Mouse (Mus musculus): ENCODE data around the gene Eya2. TPM values are rescaled to one million over a fixed set of nuclear protein-coding genes. Genes with fewer than 3 reads are reported as not detected.
A peak's percentile ranks its signal among the peaks of the same experiment; 100 is the strongest.

Eya2 gene
- total and polyA plus RNA-seq, 2 experiments = 0.28 to 0.78 TPM

GRCm38 (mm10) chr2:165782324-165782723, 187.5 kb downstream of the Eya2 start:
- H3K4me1 ChIP-seq (ENCODE audit: control insufficient read depth, insufficient read depth, low read length) = no peaks in the 10 kb centered on the region
- no peaks in the 10 kb centered on the region for H3K79me2 ChIP-seq (ENCODE audit: control insufficient read depth, insufficient read depth, low read length)
- H3K27me3 ChIP-seq (ENCODE audit: control insufficient read depth, insufficient read depth, low read length) = no peaks in the 10 kb centered on the region
- no peak overlapping the region for H3K27ac ChIP-seq (replicated peaks; ENCODE audit: insufficient read depth, low read depth, low read length)
- 42% methylated on average over 5 of the region's 5 CpGs for WGBS
- TF ChIP-seq POLR2A (IDR thresholded peaks at IDR 0.05; ENCODE audit: extremely low read depth, insufficient read depth, low read length) (no peak), CTCF (IDR thresholded peaks at IDR 0.05; ENCODE audit: low read depth, low read length) (peak; percentile 98)
- H3K9ac ChIP-seq (ENCODE audit: low read depth, low read length) = no peak overlapping the region
- no peak overlapping the region for H3K4me3 ChIP-seq (ENCODE audit: insufficient read depth, low read depth, low read length)
- H3K36me3 ChIP-seq (ENCODE audit: control insufficient read depth, insufficient read depth, low read length) = peaks cover 9% of the 10 kb centered on the region
- DNase-seq (ENCODE audit: extremely low read depth, low read depth, low spot score) = peak; percentile 13

GRCm38 (mm10) chr2:165785312-165786036, 190.6 kb downstream of the Eya2 start:
- Histone ChIP-seq H3K9ac (ENCODE audit: low read depth, low read length) (no peak overlapping the region), H3K79me2 (ENCODE audit: control insufficient read depth, insufficient read depth, low read length) (no peaks in the 10 kb centered on the region), H3K36me3 (ENCODE audit: control insufficient read depth, insufficient read depth, low read length) (peaks cover 13% of the 10 kb centered on the region), H3K4me3 (ENCODE audit: insufficient read depth, low read depth, low read length) (no peak overlapping the region), H3K27me3 (ENCODE audit: control insufficient read depth, insufficient read depth, low read length) (no peaks in the 10 kb centered on the region), H3K4me1 (ENCODE audit: control insufficient read depth, insufficient read depth, low read length) (no peaks in the 10 kb centered on the region), H3K27ac (replicated peaks; ENCODE audit: insufficient read depth, low read depth, low read length) (no peak overlapping the region)
- no peak for TF ChIP-seq CTCF (IDR thresholded peaks at IDR 0.05; ENCODE audit: low read depth, low read length)
- no peak for TF ChIP-seq POLR2A (IDR thresholded peaks at IDR 0.05; ENCODE audit: extremely low read depth, insufficient read depth, low read length)
- DNase-seq (ENCODE audit: extremely low read depth, low read depth, low spot score) = no peak
- 91% methylated on average over 20 of the region's 20 CpGs for WGBS

- H3K4me3 ChIP-seq (ENCODE audit: insufficient read depth, low read depth, low read length) = no peak overlapping the region
- no peaks in the 10 kb centered on the region for H3K27me3 ChIP-seq (ENCODE audit: control insufficient read depth, insufficient read depth, low read length)
- no peaks in the 10 kb centered on the region for H3K79me2 ChIP-seq (ENCODE audit: control insufficient read depth, insufficient read depth, low read length)
- TF ChIP-seq POLR2A (IDR thresholded peaks at IDR 0.05; ENCODE audit: extremely low read depth, insufficient read depth, low read length) (no peak), CTCF (IDR thresholded peaks at IDR 0.05; ENCODE audit: low read depth, low read length) (no peak)
- no peak overlapping the region for H3K27ac ChIP-seq (replicated peaks; ENCODE audit: insufficient read depth, low read depth, low read length)
- WGBS = 78% methylated on average over 1 of the region's 1 CpGs
- peaks cover 18% of the 10 kb centered on the region for H3K36me3 ChIP-seq (ENCODE audit: control insufficient read depth, insufficient read depth, low read length)
- H3K4me1 ChIP-seq (ENCODE audit: control insufficient read depth, insufficient read depth, low read length) = no peaks in the 10 kb centered on the region
- no peak for DNase-seq (ENCODE audit: extremely low read depth, low read depth, low spot score)
- H3K9ac ChIP-seq (ENCODE audit: low read depth, low read length) = no peak overlapping the region
Observed at GRCm38 (mm10) chr2:165786467-165786866, 191.6 kb downstream of the Eya2 start.

- no peak overlapping the region for H3K4me3 ChIP-seq (ENCODE audit: insufficient read depth, low read depth, low read length)
- peaks cover 20% of the 10 kb centered on the region for H3K36me3 ChIP-seq (ENCODE audit: control insufficient read depth, insufficient read depth, low read length)
- DNase-seq (ENCODE audit: extremely low read depth, low read depth, low spot score) = peak; percentile 31
- no peaks in the 10 kb centered on the region for H3K4me1 ChIP-seq (ENCODE audit: control insufficient read depth, insufficient read depth, low read length)
- H3K27me3 ChIP-seq (ENCODE audit: control insufficient read depth, insufficient read depth, low read length) = no peaks in the 10 kb centered on the region
- no peak for TF ChIP-seq CTCF (IDR thresholded peaks at IDR 0.05; ENCODE audit: low read depth, low read length)
- no peak for TF ChIP-seq POLR2A (IDR thresholded peaks at IDR 0.05; ENCODE audit: extremely low read depth, insufficient read depth, low read length)
- H3K9ac ChIP-seq (ENCODE audit: low read depth, low read length) = no peak overlapping the region
- 32% methylated on average over 11 of the region's 11 CpGs for WGBS
- H3K79me2 ChIP-seq (ENCODE audit: control insufficient read depth, insufficient read depth, low read length) = no peaks in the 10 kb centered on the region
- H3K27ac ChIP-seq (replicated peaks; ENCODE audit: insufficient read depth, low read depth, low read length) = no peak overlapping the region
Observed at GRCm38 (mm10) chr2:165788005-165788404, 193.2 kb downstream of the Eya2 start.

GRCm38 (mm10) chr2:165788796-165789195, 194.0 kb downstream of the Eya2 start:
- no peaks in the 10 kb centered on the region for H3K79me2 ChIP-seq (ENCODE audit: control insufficient read depth, insufficient read depth, low read length)
- peaks cover 23% of the 10 kb centered on the region for H3K36me3 ChIP-seq (ENCODE audit: control insufficient read depth, insufficient read depth, low read length)
- no peak overlapping the region for H3K27ac ChIP-seq (replicated peaks; ENCODE audit: insufficient read depth, low read depth, low read length)
- H3K9ac ChIP-seq (ENCODE audit: low read depth, low read length) = no peak overlapping the region
- no peak for TF ChIP-seq POLR2A (IDR thresholded peaks at IDR 0.05; ENCODE audit: extremely low read depth, insufficient read depth, low read length)
- no peak for TF ChIP-seq CTCF (IDR thresholded peaks at IDR 0.05; ENCODE audit: low read depth, low read length)
- DNase-seq (ENCODE audit: extremely low read depth, low read depth, low spot score) = no peak
- H3K4me1 ChIP-seq (ENCODE audit: control insufficient read depth, insufficient read depth, low read length) = no peaks in the 10 kb centered on the region
- 96% methylated on average over 9 of the region's 9 CpGs for WGBS
- no peaks in the 10 kb centered on the region for H3K27me3 ChIP-seq (ENCODE audit: control insufficient read depth, insufficient read depth, low read length)
- no peak overlapping the region for H3K4me3 ChIP-seq (ENCODE audit: insufficient read depth, low read depth, low read length)

GRCm38 (mm10) chr2:165789667-165790066, 194.8 kb downstream of the Eya2 start:
- Histone ChIP-seq H3K79me2 (ENCODE audit: control insufficient read depth, insufficient read depth, low read length) (no peaks in the 10 kb centered on the region), H3K36me3 (ENCODE audit: control insufficient read depth, insufficient read depth, low read length) (peaks cover 27% of the 10 kb centered on the region), H3K4me1 (ENCODE audit: control insufficient read depth, insufficient read depth, low read length) (no peaks in the 10 kb centered on the region), H3K27me3 (ENCODE audit: control insufficient read depth, insufficient read depth, low read length) (no peaks in the 10 kb centered on the region), H3K4me3 (ENCODE audit: insufficient read depth, low read depth, low read length) (no peak overlapping the region), H3K27ac (replicated peaks; ENCODE audit: insufficient read depth, low read depth, low read length) (no peak overlapping the region), H3K9ac (ENCODE audit: low read depth, low read length) (no peak overlapping the region)
- DNase-seq (ENCODE audit: extremely low read depth, low read depth, low spot score) = no peak
- no peak for TF ChIP-seq CTCF (IDR thresholded peaks at IDR 0.05; ENCODE audit: low read depth, low read length)
- TF ChIP-seq POLR2A (IDR thresholded peaks at IDR 0.05; ENCODE audit: extremely low read depth, insufficient read depth, low read length) = no peak
- 99% methylated on average over 3 of the region's 3 CpGs for WGBS

Data from liver, adult 2 months (tissue).